Mouse (Mus musculus): ENCODE results near the gene Aaas. TPM values are rescaled to one million over a fixed set of nuclear protein-coding genes. Genes with fewer than 3 reads are reported as not detected.

Gene Aaas
- polyA plus RNA-seq (2014; fragmentation: Nextera tagmentation; extraction: Ambion mirVana) = 115 and 116 TPM in 2 replicates

- peaks cover 8% of the 10 kb centered on the region; the same call in 1 of the 2 replicates for H3K4me1 ChIP-seq (ENCODE audit: control insufficient read depth, insufficient read depth, low read length)
- DNase-seq (ENCODE audit: low spot score) = peak; percentile 98
- under 1% methylated on average over 56 of the region's 56 CpGs for WGBS
- peak within 1 kb of the TSS; percentile 89 for H3K9ac ChIP-seq (ENCODE audit: low read length)
- peaks cover 4% of the 10 kb centered on the region; the same call in 1 of the 2 replicates for H3K36me3 ChIP-seq (ENCODE audit: control insufficient read depth, insufficient read depth, low read length)
- H3K9me3 ChIP-seq (ENCODE audit: control insufficient read depth, low read length) = no peaks in the 10 kb centered on the region
- H3K27ac ChIP-seq (replicated peaks; ENCODE audit: low read depth, low read length) = peak within 1 kb of the TSS; percentile 65; the same call in 1 of the 2 replicates
- peak within 1 kb of the TSS; percentile 90 for H3K4me3 ChIP-seq (ENCODE audit: low read depth, low read length)
- peak; percentile 79 for ATAC-seq (ENCODE audit: insufficient number of reproducible peaks, low FRiP score, low TSS enrichment, low read depth)
- no peaks in the 10 kb centered on the region for H3K27me3 ChIP-seq (ENCODE audit: control insufficient read depth, insufficient read depth, low read length)
- H3K4me2 ChIP-seq (ENCODE audit: low read depth, severe bottlenecking) = peak within 1 kb of the TSS; percentile 86
These were observed at the start of gene Aaas for GRCm38 (mm10) chr15:102350138-102350941. Gene Aaas, minus strand, starts transcription at chr15:102350771.

DNA sequence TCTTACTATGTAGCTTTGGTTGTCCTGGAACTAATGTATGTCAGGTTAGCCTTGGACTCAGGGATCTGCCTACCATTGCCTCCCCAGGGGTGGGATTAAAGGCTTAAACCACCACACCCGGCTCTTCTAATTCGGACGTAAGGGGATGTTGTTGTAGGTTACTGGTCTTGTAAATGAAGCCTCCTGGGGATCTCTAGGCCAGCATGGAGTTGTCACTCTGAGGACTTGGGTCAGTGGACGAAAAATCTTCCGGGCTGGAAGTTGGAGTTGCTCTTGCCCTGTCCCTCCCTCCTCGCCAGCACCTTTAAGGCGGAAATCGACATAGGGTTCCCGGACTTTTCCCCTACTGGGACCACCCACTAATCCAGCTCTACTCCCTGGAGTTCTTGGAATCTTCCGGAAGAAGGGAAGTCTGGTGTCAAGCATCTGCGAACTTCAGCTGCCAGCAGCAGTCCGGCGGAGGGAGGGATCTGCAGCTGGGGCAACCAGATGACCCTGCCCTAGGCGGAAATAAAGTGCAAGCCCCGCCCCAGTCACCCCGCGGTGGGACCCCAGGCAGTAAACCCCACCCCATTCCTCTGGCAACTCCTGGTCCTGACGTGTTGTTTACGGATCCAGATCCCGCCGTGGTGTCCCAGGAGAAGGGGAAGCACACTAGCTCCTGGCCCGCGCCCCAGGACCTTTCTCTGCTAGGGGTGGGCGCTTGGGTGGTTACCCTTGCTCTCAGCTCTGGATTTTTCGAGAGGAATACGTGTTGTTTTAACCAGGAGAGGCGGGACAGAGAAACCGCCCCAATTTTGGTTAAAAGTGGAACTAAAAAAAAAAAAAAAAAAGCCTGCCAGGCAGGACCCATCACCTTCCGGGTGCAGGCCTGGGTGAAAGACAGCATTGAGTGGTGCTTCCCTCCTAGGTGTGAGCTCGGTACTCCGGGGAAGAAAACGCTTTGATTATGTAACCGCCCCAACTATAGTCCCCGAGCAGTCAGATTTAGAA, 49.0 kb upstream of the Aaas start:
- H3K4me3 ChIP-seq (ENCODE audit: low read depth, low read length) = peak overlapping the region; percentile 45
- DNase-seq (ENCODE audit: low spot score) (peak; percentile 88), ATAC-seq (ENCODE audit: insufficient number of reproducible peaks, low FRiP score, low TSS enrichment, low read depth) (peak; percentile 77)
- peaks cover 15% of the 10 kb centered on the region for H3K4me1 ChIP-seq (ENCODE audit: control insufficient read depth, insufficient read depth, low read length)
- H3K27ac ChIP-seq (replicated peaks; ENCODE audit: low read depth, low read length) = peak overlapping the region; percentile 76
- H3K9ac ChIP-seq (ENCODE audit: low read length) = peak overlapping the region; percentile 62
- peak overlapping the region; percentile 63 for H3K4me2 ChIP-seq (ENCODE audit: low read depth, severe bottlenecking)
- H3K36me3 ChIP-seq (ENCODE audit: control insufficient read depth, insufficient read depth, low read length) = no peaks in the 10 kb centered on the region
- 2% methylated on average over 34 of the region's 34 CpGs for WGBS
- H3K27me3 ChIP-seq (ENCODE audit: control insufficient read depth, insufficient read depth, low read length) = no peaks in the 10 kb centered on the region
- no peaks in the 10 kb centered on the region for H3K9me3 ChIP-seq (ENCODE audit: control insufficient read depth, low read length)

- no peaks in the 10 kb centered on the region for H3K9me3 ChIP-seq (ENCODE audit: control insufficient read depth, low read length)
- H3K27me3 ChIP-seq (ENCODE audit: control insufficient read depth, insufficient read depth, low read length) = no peaks in the 10 kb centered on the region
- H3K4me3 ChIP-seq (ENCODE audit: low read depth, low read length) = no peak overlapping the region
- no peaks in the 10 kb centered on the region for H3K36me3 ChIP-seq (ENCODE audit: control insufficient read depth, insufficient read depth, low read length)
- WGBS = 18% methylated on average over 5 of the region's 5 CpGs
- peaks cover 15% of the 10 kb centered on the region for H3K4me1 ChIP-seq (ENCODE audit: control insufficient read depth, insufficient read depth, low read length)
- H3K9ac ChIP-seq (ENCODE audit: low read length) = no peak overlapping the region
- DNase-seq (ENCODE audit: low spot score) (no peak), ATAC-seq (ENCODE audit: insufficient number of reproducible peaks, low FRiP score, low TSS enrichment, low read depth) (no peak)
- H3K4me2 ChIP-seq (ENCODE audit: low read depth, severe bottlenecking) = peak overlapping the region; percentile 63; the same call in 1 of the 2 replicates
- H3K27ac ChIP-seq (replicated peaks; ENCODE audit: low read depth, low read length) = 0 out of 2 replicates have a peak overlapping the region, but pooled peaks have one; percentile 76
These were observed 48.1 kb upstream of the Aaas start for GRCm38 (mm10) chr15:102398629-102399028.

DNA sequence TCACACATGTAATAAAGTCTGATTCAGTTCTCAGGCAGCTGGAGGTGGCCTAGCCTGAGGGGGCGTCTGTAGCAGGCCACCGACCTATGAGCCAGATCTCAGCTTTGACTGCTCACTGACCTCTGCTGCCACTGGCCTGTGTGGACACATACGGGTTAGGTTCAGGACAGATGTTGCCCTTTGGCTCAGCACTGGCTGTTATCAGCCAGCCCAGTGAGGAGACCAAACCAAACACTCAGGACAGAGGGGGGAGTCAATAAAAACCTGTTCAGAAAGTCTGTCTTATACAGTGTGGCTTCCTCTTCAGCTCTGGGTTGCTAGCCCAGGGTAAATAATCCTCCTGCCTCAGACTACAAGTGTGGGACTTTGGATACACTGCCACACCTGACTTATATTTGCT, 44.5 kb upstream of the Aaas start:
- Histone ChIP-seq H3K27ac (replicated peaks; ENCODE audit: low read depth, low read length) (0 out of 2 replicates have a peak overlapping the region, but pooled peaks have one; percentile 22), H3K9me3 (ENCODE audit: control insufficient read depth, low read length) (no peaks in the 10 kb centered on the region), H3K9ac (ENCODE audit: low read length) (no peak overlapping the region), H3K4me3 (ENCODE audit: low read depth, low read length) (no peak overlapping the region), H3K4me2 (ENCODE audit: low read depth, severe bottlenecking) (no peak overlapping the region), H3K4me1 (ENCODE audit: control insufficient read depth, insufficient read depth, low read length) (peaks cover 15% of the 10 kb centered on the region), H3K27me3 (ENCODE audit: control insufficient read depth, insufficient read depth, low read length) (no peaks in the 10 kb centered on the region), H3K36me3 (ENCODE audit: control insufficient read depth, insufficient read depth, low read length) (no peaks in the 10 kb centered on the region)
- 4% methylated on average over 3 of the region's 3 CpGs for WGBS
- ATAC-seq (ENCODE audit: insufficient number of reproducible peaks, low FRiP score, low TSS enrichment, low read depth) (no peak), DNase-seq (ENCODE audit: low spot score) (peak; percentile 34)

- Histone ChIP-seq H3K27me3 (ENCODE audit: control insufficient read depth, insufficient read depth, low read length) (no peaks in the 10 kb centered on the region), H3K36me3 (ENCODE audit: control insufficient read depth, insufficient read depth, low read length) (no peaks in the 10 kb centered on the region), H3K4me1 (ENCODE audit: control insufficient read depth, insufficient read depth, low read length) (peaks cover 9% of the 10 kb centered on the region), H3K4me3 (ENCODE audit: low read depth, low read length) (no peak overlapping the region), H3K9me3 (ENCODE audit: control insufficient read depth, low read length) (no peaks in the 10 kb centered on the region), H3K9ac (ENCODE audit: low read length) (no peak overlapping the region), H3K27ac (replicated peaks; ENCODE audit: low read depth, low read length) (no peak overlapping the region; the same call in 1 of the 2 replicates), H3K4me2 (ENCODE audit: low read depth, severe bottlenecking) (no peak overlapping the region)
- no peak for DNase-seq (ENCODE audit: low spot score)
- no peak for ATAC-seq (ENCODE audit: insufficient number of reproducible peaks, low FRiP score, low TSS enrichment, low read depth)
These were observed 43.0 kb upstream of the Aaas start for GRCm38 (mm10) chr15:102393584-102394014.

DNA sequence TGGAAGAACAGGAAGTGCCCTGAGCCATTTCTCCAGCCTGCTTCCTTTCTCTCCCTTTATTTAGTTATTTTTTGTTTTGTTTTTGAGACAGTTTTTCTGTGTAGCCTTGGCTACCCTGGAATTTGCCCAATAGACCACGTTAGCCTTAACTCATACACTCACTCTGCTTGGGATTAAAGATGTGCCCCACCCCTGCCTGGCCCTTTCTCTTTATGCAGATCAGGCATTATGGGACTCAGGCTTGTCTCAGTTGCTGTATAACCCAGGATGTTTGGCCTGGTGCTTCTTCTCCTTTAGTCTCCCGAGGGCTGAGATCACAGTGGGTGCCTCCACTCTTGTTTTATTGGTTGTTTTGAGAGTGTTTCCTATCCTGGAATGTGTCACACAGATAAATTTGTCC, 41.9 kb upstream of the Aaas start:
- no peak overlapping the region for H3K27ac ChIP-seq (replicated peaks; ENCODE audit: low read depth, low read length)
- H3K9me3 ChIP-seq (ENCODE audit: control insufficient read depth, low read length) = no peaks in the 10 kb centered on the region
- no peak overlapping the region for H3K4me3 ChIP-seq (ENCODE audit: low read depth, low read length)
- no peak overlapping the region for H3K4me2 ChIP-seq (ENCODE audit: low read depth, severe bottlenecking)
- H3K36me3 ChIP-seq (ENCODE audit: control insufficient read depth, insufficient read depth, low read length) = no peaks in the 10 kb centered on the region
- WGBS = 66% methylated on average over 2 of the region's 2 CpGs
- H3K9ac ChIP-seq (ENCODE audit: low read length) = no peak overlapping the region
- H3K27me3 ChIP-seq (ENCODE audit: control insufficient read depth, insufficient read depth, low read length) = no peaks in the 10 kb centered on the region
- no peak for ATAC-seq (ENCODE audit: insufficient number of reproducible peaks, low FRiP score, low TSS enrichment, low read depth)
- no peak for DNase-seq (ENCODE audit: low spot score)
- H3K4me1 ChIP-seq (ENCODE audit: control insufficient read depth, insufficient read depth, low read length) = peaks cover 8% of the 10 kb centered on the region; the same call in 1 of the 2 replicates

- Histone ChIP-seq H3K9me3 (ENCODE audit: control insufficient read depth, low read length) (no peaks in the 10 kb centered on the region), H3K9ac (ENCODE audit: low read length) (no peak overlapping the region), H3K36me3 (ENCODE audit: control insufficient read depth, insufficient read depth, low read length) (no peaks in the 10 kb centered on the region), H3K27ac (replicated peaks; ENCODE audit: low read depth, low read length) (no peak overlapping the region), H3K27me3 (ENCODE audit: control insufficient read depth, insufficient read depth, low read length) (no peaks in the 10 kb centered on the region), H3K4me2 (ENCODE audit: low read depth, severe bottlenecking) (no peak overlapping the region), H3K4me1 (ENCODE audit: control insufficient read depth, insufficient read depth, low read length) (no peaks in the 10 kb centered on the region), H3K4me3 (ENCODE audit: low read depth, low read length) (no peak overlapping the region)
- WGBS = 92% methylated on average over 3 of the region's 3 CpGs
- no peak for DNase-seq (ENCODE audit: low spot score)
- ATAC-seq (ENCODE audit: insufficient number of reproducible peaks, low FRiP score, low TSS enrichment, low read depth) = no peak
These were observed 38.4 kb upstream of the Aaas start for GRCm38 (mm10) chr15:102388942-102389341.

GRCm38 (mm10) chr15:102386640-102387039, 36.1 kb upstream of the Aaas start:
- DNase-seq (ENCODE audit: low spot score) (no peak), ATAC-seq (ENCODE audit: insufficient number of reproducible peaks, low FRiP score, low TSS enrichment, low read depth) (no peak)
- Histone ChIP-seq H3K36me3 (ENCODE audit: control insufficient read depth, insufficient read depth, low read length) (no peaks in the 10 kb centered on the region), H3K4me3 (ENCODE audit: low read depth, low read length) (no peak overlapping the region), H3K9ac (ENCODE audit: low read length) (no peak overlapping the region), H3K4me1 (ENCODE audit: control insufficient read depth, insufficient read depth, low read length) (no peaks in the 10 kb centered on the region), H3K9me3 (ENCODE audit: control insufficient read depth, low read length) (no peaks in the 10 kb centered on the region), H3K27me3 (ENCODE audit: control insufficient read depth, insufficient read depth, low read length) (no peaks in the 10 kb centered on the region), H3K27ac (replicated peaks; ENCODE audit: low read depth, low read length) (no peak overlapping the region), H3K4me2 (ENCODE audit: low read depth, severe bottlenecking) (no peak overlapping the region)
- WGBS = 57% methylated on average over 9 of the region's 9 CpGs

All from limb, embryonic 11.5 days (tissue).